Mouse (Mus musculus) lung, embryonic 16.5 days (tissue): ENCODE data around the gene Duox2. TPM values are rescaled to one million over a fixed set of nuclear protein-coding genes. Genes with fewer than 3 reads are reported as not detected.

ENCODE experiments used
- ATAC-seq: fragments of 200-750 bp; cut with Nextera tagmentation; 2 replicates; pipeline ENCODE4 v1.8.0; 2017; ENCODE audit warnings: low read depth, mild to moderate bottlenecking, moderate library complexity
- H3K27ac ChIP-seq: fragments of 300-500 bp; sonication (generic); 2 replicates; pipeline ENCODE4 v1.5.1; 2014; ENCODE audit warnings: mild to moderate bottlenecking, control low read depth, low read length
- H3K27me3 ChIP-seq: fragments of 300-500 bp; sonication (generic); 2 replicates; pipeline ENCODE4 v1.6.1; 2014; ENCODE audit warnings: low read depth, low read length, mixed read lengths; ENCODE audit not compliant: control insufficient read depth, insufficient read depth
- H3K36me3 ChIP-seq: fragments of 300-500 bp; sonication (generic); 2 replicates; pipeline ENCODE4 v1.6.1; 2014; ENCODE audit warnings: low read length; ENCODE audit not compliant: control insufficient read depth, insufficient read depth
- H3K4me1 ChIP-seq: fragments of 300-500 bp; sonication (generic); replicated peaks from 2 replicates; pipeline ENCODE4 v1.6.1; 2014; ENCODE audit warnings: low read length, mixed read lengths; ENCODE audit not compliant: control insufficient read depth, insufficient read depth
- H3K4me2 ChIP-seq: fragments of 300-500 bp; sonication (generic); 2 replicates; pipeline ENCODE4 v1.6.1; 2014; ENCODE audit warnings: low read depth, low read length, control low read depth
- H3K4me3 ChIP-seq: fragments of 300-500 bp; sonication (generic); 2 replicates; pipeline ENCODE4 v1.5.1; 2014; ENCODE audit warnings: mild to moderate bottlenecking, low read length, control low read depth
- H3K9ac ChIP-seq: fragments of 300-500 bp; sonication (generic); 2 replicates; pipeline ENCODE4 v1.6.1; 2014; ENCODE audit warnings: low read length, control low read depth
- H3K9me3 ChIP-seq: fragments of 300-500 bp; sonication (generic); 2 replicates; pipeline ENCODE4 v1.6.1; 2016; ENCODE audit warnings: low read length; ENCODE audit not compliant: control insufficient read depth
- WGBS: fragments of 180-500 bp; shearing (Covaris S2); extraction: QIAGEN DNeasy Blood & Tissue Kit; methylation state at CpG from one replicate; pipeline ENCODE4 v1.1.7; 2014; 5-methylcytosine and 5-hydroxymethylcytosine counted together
- polyA plus RNA-seq: library from polyadenylated mRNA; unstranded; fragments of >200 nt; fragmentation: Nextera tagmentation; extraction: Ambion mirVana; gene quantifications from 2 replicates; pipeline ENCODE4 v1.2.1, GENCODE M21; 2015

The Duox2 gene
- polyA plus RNA-seq, 1 experiment from 2014 or later, result not detected

DNA sequence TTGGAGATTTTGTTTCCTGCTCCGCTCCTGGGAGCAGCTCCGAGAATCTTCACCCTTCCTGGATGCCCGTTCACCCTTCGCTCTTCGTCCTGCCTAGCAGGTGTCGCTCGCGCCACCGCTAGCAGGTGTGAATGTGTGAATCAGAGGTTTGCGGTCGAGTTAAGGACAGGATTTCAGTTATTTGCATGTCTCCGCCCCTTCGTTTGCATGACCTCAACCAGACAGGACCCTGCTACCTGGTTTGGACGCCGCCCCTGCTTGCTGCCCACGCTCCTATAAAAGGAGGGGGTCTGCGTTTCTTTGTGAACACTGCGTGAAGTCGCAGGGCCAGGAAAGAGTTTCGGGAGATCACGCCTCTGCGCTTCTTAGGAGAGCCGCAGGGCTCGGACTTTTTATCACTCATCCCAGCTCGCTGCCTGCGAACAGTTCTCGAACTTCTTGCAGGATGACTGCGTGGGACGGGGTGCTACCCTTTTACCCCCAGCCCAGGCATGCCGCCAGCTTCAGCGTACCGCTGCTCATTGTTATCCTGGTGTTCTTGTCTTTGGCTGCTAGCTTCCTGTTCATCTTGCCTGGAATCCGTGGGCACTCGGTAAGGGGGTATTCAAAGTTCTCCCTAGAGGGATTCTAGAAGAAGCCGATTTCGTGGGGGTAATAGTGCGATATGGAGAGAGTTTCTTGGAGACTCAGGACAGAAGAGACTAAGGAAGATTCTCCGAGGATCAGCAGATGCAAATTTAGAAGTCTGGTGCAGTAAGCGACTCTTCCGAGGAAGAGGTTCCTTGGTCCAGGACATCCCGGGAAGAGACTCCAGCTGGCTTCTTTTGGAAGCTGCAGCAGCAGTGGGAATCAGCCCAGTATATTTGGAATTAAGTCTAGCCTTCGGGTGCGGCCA, 594 bp upstream of the Duox2 start, which contains the start of gene Duoxa2:
Gene Duoxa2, plus strand, starts transcription at position 305 of the 895 bp plus-strand sequence.
- WGBS, result 2% methylated on average over 43 of the region's 43 CpGs
- Histone ChIP-seq H3K36me3 (no peaks in the 10 kb centered on the region), H3K4me3 (peak within 1 kb of the TSS; percentile 40), H3K9me3 (no peaks in the 10 kb centered on the region), H3K4me2 (peak within 1 kb of the TSS; percentile 47), H3K27me3 (peaks cover 85% of the 10 kb centered on the region), H3K27ac (no peak within 1 kb of the TSS), H3K9ac (no peak within 1 kb of the TSS), H3K4me1 (peaks cover 20% of the 10 kb centered on the region)
- no peak; the same call in 1 of the 2 replicates for ATAC-seq

DNA sequence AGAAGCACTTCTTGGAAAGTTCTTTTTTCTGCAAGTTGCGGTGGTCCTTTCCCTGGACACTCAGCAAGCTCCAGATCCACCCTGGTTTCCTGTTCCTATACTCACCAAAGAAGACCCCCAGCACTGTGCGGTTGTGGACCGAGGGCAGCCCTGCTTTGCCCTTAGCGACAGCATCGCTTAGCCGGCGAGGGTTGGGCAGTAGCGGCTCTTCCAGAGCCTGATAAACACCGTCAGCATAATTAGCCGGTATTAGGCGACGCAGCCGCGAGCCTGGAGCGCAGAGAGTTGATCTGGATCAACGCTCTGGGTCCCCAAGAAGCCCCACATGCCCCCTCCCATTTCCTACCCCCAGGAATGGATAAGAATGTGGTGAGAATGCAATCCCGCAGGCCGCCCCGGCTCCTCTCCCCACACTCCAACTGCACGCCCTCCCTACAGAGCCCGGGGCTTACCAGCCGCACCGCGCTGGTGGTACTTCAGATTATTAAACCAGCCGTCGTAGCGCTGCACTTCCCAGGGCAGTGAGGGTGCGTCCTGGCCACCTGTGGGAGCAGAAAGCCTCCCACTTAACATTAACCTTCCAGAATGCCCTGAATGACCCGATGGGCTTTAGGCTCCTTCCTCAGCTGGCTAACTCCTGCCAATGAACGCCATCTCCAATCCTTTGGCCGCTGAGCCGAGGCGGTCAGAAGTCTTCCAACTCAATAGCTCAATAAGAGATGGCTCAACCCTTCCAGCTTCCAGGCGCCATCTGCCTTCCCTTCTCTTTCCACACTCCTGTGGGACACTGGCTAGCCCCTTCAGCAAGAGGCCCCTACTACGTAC, 766 bp downstream of the Duox2 start:
- no peak for ATAC-seq
- WGBS, result 1% methylated on average over 35 of the region's 35 CpGs
- Histone ChIP-seq H3K4me2 (0 out of 2 replicates have a peak overlapping the region, but pooled peaks have one; percentile 3), H3K27me3 (peaks cover 76% of the 10 kb centered on the region), H3K4me1 (peaks cover 20% of the 10 kb centered on the region), H3K4me3 (0 out of 2 replicates have a peak overlapping the region, but pooled peaks have one; percentile 8), H3K27ac (no peak overlapping the region), H3K9me3 (no peaks in the 10 kb centered on the region), H3K9ac (no peak overlapping the region), H3K36me3 (no peaks in the 10 kb centered on the region)

DNA sequence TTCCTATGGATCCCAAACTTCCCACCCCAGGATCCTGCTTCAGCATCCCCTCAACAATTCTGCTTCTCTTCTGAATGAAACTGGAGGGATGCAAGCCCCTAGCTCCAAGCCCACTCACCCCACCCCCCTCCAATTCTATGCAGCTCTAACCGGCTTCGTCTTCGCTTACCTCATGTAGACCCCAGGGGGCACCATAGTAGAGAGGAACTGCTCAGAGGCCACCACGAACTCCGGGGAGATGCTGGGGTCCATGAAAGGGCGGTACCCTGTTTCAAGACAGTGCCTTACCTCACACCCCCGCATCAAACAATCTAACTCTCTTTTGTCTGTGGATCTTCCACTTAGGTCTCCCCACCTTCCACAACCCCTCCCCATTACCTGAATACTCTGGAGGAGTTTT, 3.3 kb downstream of the Duox2 start:
- H3K27me3 ChIP-seq, result peaks cover 52% of the 10 kb centered on the region
- ATAC-seq, result no peak
- H3K9me3 ChIP-seq, result no peaks in the 10 kb centered on the region
- H3K4me2 ChIP-seq, result no peak overlapping the region
- H3K36me3 ChIP-seq, result no peaks in the 10 kb centered on the region
- H3K4me1 ChIP-seq, result peaks cover 13% of the 10 kb centered on the region
- no peak overlapping the region for H3K4me3 ChIP-seq
- H3K27ac ChIP-seq, result no peak overlapping the region
- WGBS, result 3% methylated on average over 7 of the region's 7 CpGs
- H3K9ac ChIP-seq, result no peak overlapping the region

DNA sequence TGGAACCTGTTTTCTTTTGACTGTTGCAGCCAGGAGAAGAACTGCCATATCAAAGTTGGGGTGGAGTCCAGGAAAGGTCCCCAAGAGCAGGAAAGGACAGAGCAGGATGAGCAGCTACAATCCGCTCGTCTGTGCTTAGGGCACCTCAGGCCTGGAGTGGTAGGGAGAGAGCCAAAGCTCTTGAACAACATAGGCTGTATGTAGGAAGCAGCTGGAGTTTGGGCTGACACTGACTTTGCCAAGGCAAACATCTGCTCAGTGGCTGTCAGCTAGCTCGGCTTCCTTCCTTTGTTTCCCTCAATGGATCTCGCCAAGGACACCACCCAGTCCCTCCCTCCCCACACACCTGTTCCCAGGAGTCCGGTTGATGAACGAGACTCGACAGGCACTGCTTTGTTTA, 12.1 kb downstream of the Duox2 start:
- Histone ChIP-seq H3K27ac (no peak overlapping the region), H3K4me3 (no peak overlapping the region), H3K4me1 (no peaks in the 10 kb centered on the region), H3K9me3 (no peaks in the 10 kb centered on the region), H3K9ac (no peak overlapping the region), H3K36me3 (no peaks in the 10 kb centered on the region), H3K4me2 (no peak overlapping the region), H3K27me3 (no peaks in the 10 kb centered on the region)
- WGBS, result 39% methylated on average over 7 of the region's 7 CpGs
- ATAC-seq, result no peak

GRCm38 (mm10) chr2:122284091-122284490, 14.2 kb downstream of the Duox2 start:
- WGBS, result 52% methylated on average over 9 of the region's 9 CpGs
- H3K9me3 ChIP-seq, result no peaks in the 10 kb centered on the region

GRCm38 (mm10) chr2:122278769-122279168, 19.5 kb downstream of the Duox2 start:
- no peak for ATAC-seq
- WGBS, result 71% methylated on average over 3 of the region's 3 CpGs
- no peaks in the 10 kb centered on the region for H3K36me3 ChIP-seq

More at GRCm38 (mm10) chr2:122284091-122284490, 14.2 kb downstream of the Duox2 start:
- H3K4me1 ChIP-seq, result no peaks in the 10 kb centered on the region
- no peaks in the 10 kb centered on the region for H3K27me3 ChIP-seq
- H3K36me3 ChIP-seq, result no peaks in the 10 kb centered on the region
- no peak overlapping the region for H3K27ac ChIP-seq
- ATAC-seq, result no peak
- no peak overlapping the region for H3K4me2 ChIP-seq
- H3K4me3 ChIP-seq, result no peak overlapping the region
- no peak overlapping the region for H3K9ac ChIP-seq

GRCm38 (mm10) chr2:122266407-122267193, 31.6 kb downstream of the Duox2 start:
- WGBS, result 73% methylated on average over 7 of the region's 7 CpGs
- no peak overlapping the region for H3K4me2 ChIP-seq
- ATAC-seq, result peak; percentile 36; the same call in 1 of the 2 replicates

More at GRCm38 (mm10) chr2:122278769-122279168, 19.5 kb downstream of the Duox2 start:
- Histone ChIP-seq H3K4me3 (no peak overlapping the region), H3K4me1 (no peaks in the 10 kb centered on the region), H3K9ac (no peak overlapping the region), H3K27me3 (no peaks in the 10 kb centered on the region), H3K4me2 (no peak overlapping the region), H3K9me3 (no peaks in the 10 kb centered on the region), H3K27ac (no peak overlapping the region)

DNA sequence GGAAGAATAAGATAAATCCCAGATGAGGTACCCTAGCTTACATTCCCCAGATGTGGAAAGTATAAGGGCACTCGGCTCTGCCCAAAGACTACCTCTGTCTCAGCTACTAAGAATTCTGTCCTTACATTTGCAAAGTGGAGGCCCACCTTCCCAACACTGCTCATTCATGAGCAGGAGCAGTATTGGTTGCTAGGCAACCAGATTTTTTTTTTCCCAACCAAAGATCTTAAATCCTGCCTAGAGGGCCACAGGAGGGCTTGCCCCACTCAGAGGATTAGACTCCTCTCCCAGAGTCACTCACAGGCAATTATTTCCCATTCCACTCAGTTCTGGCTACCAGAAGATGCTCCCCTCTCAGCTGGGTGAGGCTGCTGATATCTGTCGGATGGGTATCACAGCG, 33.6 kb downstream of the Duox2 start:
- H3K4me3 ChIP-seq, result no peak overlapping the region
- H3K4me2 ChIP-seq, result no peak overlapping the region
- WGBS, result 72% methylated on average over 3 of the region's 3 CpGs
- no peaks in the 10 kb centered on the region for H3K4me1 ChIP-seq
- no peaks in the 10 kb centered on the region for H3K36me3 ChIP-seq
- no peaks in the 10 kb centered on the region for H3K9me3 ChIP-seq
- H3K9ac ChIP-seq, result no peak overlapping the region
- ATAC-seq, result no peak
- H3K27ac ChIP-seq, result no peak overlapping the region
- no peaks in the 10 kb centered on the region for H3K27me3 ChIP-seq

More at GRCm38 (mm10) chr2:122266407-122267193, 31.6 kb downstream of the Duox2 start:
- no peaks in the 10 kb centered on the region for H3K4me1 ChIP-seq
- H3K27me3 ChIP-seq, result no peaks in the 10 kb centered on the region
- no peaks in the 10 kb centered on the region for H3K9me3 ChIP-seq
- no peak overlapping the region for H3K4me3 ChIP-seq
- H3K36me3 ChIP-seq, result no peaks in the 10 kb centered on the region
- H3K27ac ChIP-seq, result no peak overlapping the region
- H3K9ac ChIP-seq, result no peak overlapping the region
